Comparison of ENCODE assay signal across 8 mouse cellular contexts in the genomic region with DNA sequence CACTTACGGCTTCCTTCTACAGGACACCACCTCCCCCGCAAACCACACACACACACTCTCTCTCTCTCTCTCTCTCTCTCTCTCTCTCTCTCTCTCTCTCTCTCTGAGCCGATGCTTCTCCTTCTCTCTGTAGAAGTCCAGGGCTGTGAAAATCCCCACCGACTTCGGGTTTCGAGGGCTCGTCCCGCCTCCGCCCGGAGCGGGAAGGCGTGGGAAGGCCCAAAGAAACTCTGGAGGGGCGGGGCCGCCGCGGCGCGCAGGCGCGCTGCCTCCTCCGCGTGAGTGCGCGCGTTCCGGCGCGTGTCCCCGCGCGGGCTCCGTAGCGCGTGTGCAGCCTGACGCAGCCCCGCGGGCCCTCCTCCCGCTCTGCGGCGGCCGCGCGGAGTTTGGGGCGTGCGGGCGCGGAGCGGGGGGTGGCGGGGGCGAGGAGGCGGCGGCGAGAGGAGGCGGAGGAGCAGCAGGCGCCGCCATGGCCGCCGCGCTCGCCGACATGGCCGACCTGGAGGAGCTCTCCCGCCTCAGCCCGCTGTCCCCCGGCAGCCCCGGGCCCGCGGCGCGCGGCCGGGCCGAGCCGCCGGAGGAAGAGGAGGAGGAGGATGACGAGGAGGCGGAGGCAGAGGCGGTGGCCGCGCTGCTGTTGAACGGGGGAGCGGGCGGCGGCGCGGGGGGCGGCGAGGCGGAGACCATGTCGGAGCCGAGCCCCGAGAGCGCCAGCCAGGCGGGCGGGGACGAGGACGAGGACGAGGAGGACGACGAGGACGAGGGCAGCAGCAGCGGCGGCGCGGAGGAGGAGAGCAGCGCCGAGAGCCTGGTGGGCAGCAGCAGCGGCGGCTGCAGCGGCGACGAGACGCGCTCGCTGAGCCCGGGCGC. TPM values are rescaled to one million over a fixed set of nuclear protein-coding genes. Genes with fewer than 3 reads are reported as not detected.
DNase-seq lines count a peak whose midpoint lies in the region; ATAC-seq and TF ChIP-seq lines count a peak whose summit lies in the region.

No protein-coding gene starts in this region.

- H3K4me2 ChIP-seq in heart, embryonic 15.5 days, result peak overlapping the region; percentile 73
- peak overlapping the region; percentile 85 for H3K4me2 ChIP-seq in liver, embryonic 14.5 days (ENCODE audit: low read depth)
- H3K4me2 ChIP-seq in neural tube, embryonic 11.5 days (ENCODE audit: low read depth), result peak overlapping the region; percentile 74
- peak overlapping the region; percentile 75 for H3K4me2 ChIP-seq in stomach, postnatal 0 days (replicated peaks; ENCODE audit: low read depth)

- no peaks in the 10 kb centered on the region for H3K27me3 ChIP-seq in heart, embryonic 15.5 days
- no peaks in the 10 kb centered on the region for H3K27me3 ChIP-seq in liver, embryonic 14.5 days (ENCODE audit: control insufficient read depth, insufficient read depth, low read length)
- H3K27me3 ChIP-seq in neural tube, embryonic 11.5 days (ENCODE audit: control insufficient read depth, insufficient read depth, low read length), result no peaks in the 10 kb centered on the region
- H3K27me3 ChIP-seq in stomach, postnatal 0 days (ENCODE audit: control insufficient read depth, insufficient read depth, low read length), result no peaks in the 10 kb centered on the region

- peak overlapping the region; percentile 97 for H3K4me3 ChIP-seq in brown adipose tissue, adult 24 weeks (ENCODE audit: insufficient read depth, low read depth, low read length)
- peak overlapping the region; percentile 99 for H3K4me3 ChIP-seq in heart, embryonic 15.5 days
- H3K4me3 ChIP-seq in liver, embryonic 14.5 days (ENCODE audit: insufficient read depth in 1 of 2, low read depth in 2 of 2, low read length in 2 of 2), result peak overlapping the region; percentile 80 to 90
- H3K4me3 ChIP-seq in neural tube, embryonic 11.5 days (ENCODE audit: low read depth, low read length), result peak overlapping the region; percentile 98
- peak overlapping the region; percentile 94 for H3K4me3 ChIP-seq in stomach, postnatal 0 days (ENCODE audit: low read depth, low read length)

- WGBS in heart, embryonic 15.5 days, result 0% methylated on average over 83 of the region's 117 CpGs
- under 1% methylated on average over 109 of the region's 117 CpGs for WGBS in liver, embryonic 14.5 days (ENCODE audit: insufficient replicate concordance)
- 0% methylated on average over 62 of the region's 117 CpGs for WGBS in neural tube, embryonic 11.5 days
- WGBS in stomach, postnatal 0 days, result under 1% methylated on average over 96 of the region's 117 CpGs

- TF ChIP-seq CTCF in liver, embryonic 14.5 days (IDR thresholded peaks at IDR 0.05; ENCODE audit: low read depth), result no peak
- no peak for TF ChIP-seq CTCF in stomach, postnatal 0 days (IDR thresholded peaks at IDR 0.05; ENCODE audit: low read depth)

- DNase-seq in CD4-positive, CD25-positive, alpha-beta regulatory T cell, adult 2 months (ENCODE audit: low read depth, low spot score), result peak; percentile 97
- peak; percentile 85 for DNase-seq in fibroblast of lung, adult 2 months (ENCODE audit: low read depth)
- DNase-seq in kidney, postnatal 25 days, result peak; percentile 91 to 96
- DNase-seq in liver, embryonic 14.5 days (ENCODE audit: low read depth in 3 of 3, low spot score in 3 of 3), result peak; percentile 78 to 80 (median 78)
- peak; percentile 95 for DNase-seq in neural tube, embryonic 11.5 days (ENCODE audit: low spot score)
- peak; percentile 95 for DNase-seq in stomach, postnatal 0 days (ENCODE audit: low spot score)

- ATAC-seq in heart, embryonic 15.5 days (replicated peaks; ENCODE audit: insufficient number of reproducible peaks, insufficient read depth, low FRiP score, low read depth), result peak; percentile 94
- peak; percentile 93 for ATAC-seq in liver, embryonic 14.5 days (ENCODE audit: insufficient read depth)
- ATAC-seq in neural tube, embryonic 11.5 days (ENCODE audit: insufficient read depth, low FRiP score, low TSS enrichment), result peak; percentile 85
- peak; percentile 95 for ATAC-seq in stomach, postnatal 0 days (ENCODE audit: low FRiP score, low TSS enrichment)

- H3K4me1 ChIP-seq in brown adipose tissue, adult 24 weeks (ENCODE audit: control insufficient read depth, insufficient read depth, insufficient read length, low read length), result peaks cover 16% of the 10 kb centered on the region
- H3K4me1 ChIP-seq in heart, embryonic 15.5 days (replicated peaks), result peaks cover 27% of the 10 kb centered on the region
- H3K4me1 ChIP-seq in liver, embryonic 14.5 days (replicated peaks; ENCODE audit: control insufficient read depth in 2 of 2, insufficient read depth in 2 of 2, low read length in 1 of 2), result peaks cover 7 to 13% of the 10 kb centered on the region in 2 experiments
- peaks cover 8% of the 10 kb centered on the region for H3K4me1 ChIP-seq in neural tube, embryonic 11.5 days (ENCODE audit: control insufficient read depth, insufficient read depth, low read length)
- H3K4me1 ChIP-seq in stomach, postnatal 0 days (replicated peaks; ENCODE audit: control insufficient read depth, insufficient read depth), result peaks cover 3% of the 10 kb centered on the region; the same call in 1 of the 2 replicates

- H3K9ac ChIP-seq in heart, embryonic 15.5 days, result peak overlapping the region; percentile 99
- H3K9ac ChIP-seq in liver, embryonic 14.5 days (replicated peaks), result peak overlapping the region; percentile 82
- peak overlapping the region; percentile 93 for H3K9ac ChIP-seq in neural tube, embryonic 11.5 days (ENCODE audit: low read length)
- peak overlapping the region; percentile 97 for H3K9ac ChIP-seq in stomach, postnatal 0 days (ENCODE audit: low read length)

- no peak for TF ChIP-seq EP300 in liver, embryonic 14.5 days (IDR thresholded peaks at IDR 0.05; ENCODE audit: low read depth)
- TF ChIP-seq EP300 in stomach, postnatal 0 days (optimal IDR thresholded peaks at IDR 0.05), result no peak

- peak overlapping the region; percentile 77 for H3K27ac ChIP-seq in brown adipose tissue, adult 24 weeks (replicated peaks; ENCODE audit: low read depth, low read length)
- H3K27ac ChIP-seq in heart, embryonic 15.5 days, result peak overlapping the region; percentile 97
- peak overlapping the region; percentile 62 for H3K27ac ChIP-seq in liver, embryonic 14.5 days
- peak overlapping the region; percentile 90 for H3K27ac ChIP-seq in neural tube, embryonic 11.5 days (ENCODE audit: low read depth, low read length)
- H3K27ac ChIP-seq in stomach, postnatal 0 days (replicated peaks), result peak overlapping the region; percentile 97

- H3K9me3 ChIP-seq in heart, embryonic 15.5 days (replicated peaks), result no peaks in the 10 kb centered on the region
- no peaks in the 10 kb centered on the region for H3K9me3 ChIP-seq in liver, embryonic 14.5 days (ENCODE audit: control insufficient read depth, low read length)
- no peaks in the 10 kb centered on the region for H3K9me3 ChIP-seq in neural tube, embryonic 11.5 days (ENCODE audit: control insufficient read depth, low read length)
- H3K9me3 ChIP-seq in stomach, postnatal 0 days (ENCODE audit: control insufficient read depth, low read length), result no peaks in the 10 kb centered on the region

- H3K36me3 ChIP-seq in heart, embryonic 15.5 days, result no peaks in the 10 kb centered on the region
- no peaks in the 10 kb centered on the region for H3K36me3 ChIP-seq in liver, embryonic 14.5 days (replicated peaks; ENCODE audit: control insufficient read depth, insufficient read depth, low read depth)
- H3K36me3 ChIP-seq in neural tube, embryonic 11.5 days (ENCODE audit: control insufficient read depth, insufficient read depth, low read length), result no peaks in the 10 kb centered on the region
- H3K36me3 ChIP-seq in stomach, postnatal 0 days (ENCODE audit: control insufficient read depth, insufficient read depth, low read length), result no peaks in the 10 kb centered on the region

RNA-seq across cellular contexts. Expression of a gene that starts 1.0 kb away (rescaled TPM):
- 22.2 and 25.4 TPM in 2 replicates for polyA plus RNA-seq in brown adipose tissue, adult 24 weeks (2012; ENCODE audit: insufficient read depth, insufficient read length, missing spikeins)
- 7.3 and 9.2 TPM in 2 replicates for polyA plus RNA-seq in heart, embryonic 15.5 days (2015; fragmentation: Nextera tagmentation; extraction: Ambion mirVana)
- polyA plus RNA-seq in liver, embryonic 14.5 days (2012; rRNA removed), result 8.0 and 10.7 TPM in 2 replicates
- polyA plus RNA-seq in liver, embryonic 14.5 days (2014; fragmentation: Nextera tagmentation; extraction: Ambion mirVana), result 3.3 TPM in 2 replicates
- 11.2 and 11.8 TPM in 2 replicates for polyA plus RNA-seq in neural tube, embryonic 11.5 days (2014; fragmentation: Nextera tagmentation; extraction: Ambion mirVana)
- polyA plus RNA-seq in stomach, postnatal 0 days (2015; fragmentation: Nextera tagmentation; extraction: Ambion mirVana), result 7.3 and 8.0 TPM in 2 replicates

Comparison
In these comparisons a context has a peak if more than half of its experiments do, and no peak if none do; other contexts are left out.
1. Peak in every context shown above with its lines: DNase-seq, ATAC-seq, H3K4me3 ChIP-seq and H3K27ac ChIP-seq.